Mouse (Mus musculus) kidney, adult 2 months (tissue): ENCODE measurements at regions not wholly inside any gene's neighbourhood (a gene's known extent, or its start where the extent isn't known, plus 50 kb on each side); places are given as distances from the start of the nearest gene placed in this dataset.

Experiments
- CTCF ChIP-seq: fragments of 200-500 bp; conservative IDR thresholded peaks from 2 replicates; pipeline ENCODE4 v1.5.1; 2011; ENCODE audit warnings: low read depth, mild to moderate bottlenecking, control low read depth, low read length, moderate library complexity, mixed read lengths; ENCODE audit not compliant: insufficient read depth, insufficient read length
- POLR2A ChIP-seq: fragments of 200-500 bp; IDR thresholded peaks from one replicate; pipeline ENCODE4 v1.6.1; 2011; ENCODE audit warnings: low read depth, low read length, control low read depth

- TF ChIP-seq POLR2A (no peak), CTCF (no peak)
These were observed 102.0 kb downstream of the Nxnl2 start for GRCm38 (mm10) chr13:51272786-51273185.
